Mouse (Mus musculus) kidney, adult 2 months (tissue): ENCODE results near the gene Gm2042. TPM values are rescaled to one million over a fixed set of nuclear protein-coding genes. Genes with fewer than 3 reads are reported as not detected.
"Not testable (repeated sequence)": the region's sequence is repeated elsewhere in the genome, so short reads cannot be mapped to it uniquely, and the experiment has no call there.

Source experiments
- DNase-seq: peaks from one replicate; pipeline ENCODE4 v3.0.0; 2021
- H3K27ac ChIP-seq: fragments of 200-500 bp; 2 replicates; pipeline ENCODE4 v1.5.1; 2012; ENCODE audit warnings: low read depth, low read length, control low read depth, inconsistent platforms; ENCODE audit not compliant: insufficient read depth
- H3K27me3 ChIP-seq: fragments of 200-500 bp; replicated peaks from 2 replicates; pipeline ENCODE4 v1.6.1; 2012; ENCODE audit warnings: mild to moderate bottlenecking, moderate library complexity, low read length, inconsistent platforms; ENCODE audit not compliant: control insufficient read depth, insufficient read depth
- H3K36me3 ChIP-seq: fragments of 200-500 bp; 2 replicates; pipeline ENCODE4 v1.6.1; 2012; ENCODE audit warnings: mild to moderate bottlenecking, moderate library complexity, low read length, inconsistent platforms; ENCODE audit not compliant: control insufficient read depth, insufficient read depth
- H3K4me1 ChIP-seq: fragments of 200-500 bp; 2 replicates; pipeline ENCODE4 v1.6.1; 2011; ENCODE audit warnings: low read length; ENCODE audit not compliant: control insufficient read depth, insufficient read depth
- H3K4me3 ChIP-seq: fragments of 200-500 bp; 2 replicates; pipeline ENCODE4 v1.5.1; 2011; ENCODE audit warnings: mild to moderate bottlenecking, low read depth, low read length, control low read depth; ENCODE audit not compliant: insufficient read depth
- WGBS: fragments of 180-500 bp; shearing (Covaris S2); methylation state at CpG from one replicate; pipeline ENCODE4 v1.1.7; 2018; 5-methylcytosine and 5-hydroxymethylcytosine counted together
- polyA plus RNA-seq: library from polyadenylated mRNA; depleted of rRNA; stranded (reverse); fragments of >200 nt; gene quantifications from 2 replicates; pipeline ENCODE4 v1.2.3, GENCODE M21; 2012; rRNA removed

Gene Gm2042
- polyA plus RNA-seq = not detected in 2 replicates

GRCm38 (mm10) chr12:87953780-87954179 lies at the start of gene Gm2042:
TSS of gene Gm2042 (plus strand) at chr12:87954080.
- not testable (repeated sequence) for H3K4me3 ChIP-seq, H3K4me1 ChIP-seq, H3K36me3 ChIP-seq, H3K27ac ChIP-seq, DNase-seq, H3K27me3 ChIP-seq
- WGBS = 87% methylated on average over 2 of the region's 2 CpGs

- H3K27me3 ChIP-seq, DNase-seq, H3K4me3 ChIP-seq, H3K36me3 ChIP-seq, H3K27ac ChIP-seq, H3K4me1 ChIP-seq: not testable (repeated sequence)
- WGBS = 73% methylated on average over 2 of the region's 2 CpGs
Measured at GRCm38 (mm10) chr12:87919721-87920120, 34.2 kb upstream of the Gm2042 start, which contains the start of gene Gm2035. TSS of gene Gm2035 (minus strand) at chr12:87919857.

GRCm38 (mm10) chr12:87984000-87984399 lies 30.1 kb downstream of the Gm2042 start:
- peak; percentile 25 for DNase-seq
- not testable (repeated sequence) for H3K4me3 ChIP-seq, H3K27me3 ChIP-seq, H3K36me3 ChIP-seq, H3K4me1 ChIP-seq, H3K27ac ChIP-seq

GRCm38 (mm10) chr12:88004118-88004517 lies 50.2 kb downstream of the Gm2042 start:
- not testable (repeated sequence) for DNase-seq, H3K27me3 ChIP-seq, H3K36me3 ChIP-seq, H3K4me3 ChIP-seq, H3K27ac ChIP-seq, H3K4me1 ChIP-seq
- WGBS = 72% methylated on average over 3 of the region's 3 CpGs

Other genes starting within 250 kb of the Gm2042 start
- not detected in 2 replicates for gene Gm21319, start 178.3 kb upstream of the Gm2042 start, polyA plus RNA-seq
- gene Gm21936, start 158.6 kb upstream of the Gm2042 start, polyA plus RNA-seq = not detected in 2 replicates
- not detected in 2 replicates for gene BB287469, start 137.5 kb upstream of the Gm2042 start, polyA plus RNA-seq
- not detected in 2 replicates for gene Gm2001, start 111.7 kb upstream of the Gm2042 start, polyA plus RNA-seq
- gene Gm2016, start 80.0 kb upstream of the Gm2042 start, polyA plus RNA-seq = not detected in 2 replicates
- not detected in 2 replicates for gene Gm2022, start 58.7 kb upstream of the Gm2042 start, polyA plus RNA-seq
- gene Gm2035, start 34.2 kb upstream of the Gm2042 start, polyA plus RNA-seq = not detected in 2 replicates
- gene Gm2075, start 57.8 kb downstream of the Gm2042 start, polyA plus RNA-seq = not detected in 2 replicates
- gene Gm6803, start 64.7 kb downstream of the Gm2042 start, polyA plus RNA-seq = not detected in 2 replicates
- not detected in 2 replicates for gene Gm2056, start 72.9 kb downstream of the Gm2042 start, polyA plus RNA-seq
- gene Gm16368, start 129.6 kb downstream of the Gm2042 start, polyA plus RNA-seq = not detected in 2 replicates
- gene Gm10436, start 228.0 kb downstream of the Gm2042 start, polyA plus RNA-seq = not detected in 2 replicates